Mouse (Mus musculus) forebrain, postnatal 0 days (tissue): ENCODE data around the gene Cpe. TPM values are rescaled to one million over a fixed set of nuclear protein-coding genes. Genes with fewer than 3 reads are reported as not detected.

Experiments used
- ATAC-seq: fragments of 200-750 bp; cut with Nextera tagmentation; 2 replicates; pipeline ENCODE4 v1.8.0; 2017; ENCODE audit warnings: mild to moderate bottlenecking, moderate library complexity
- DNase-seq: peaks from one replicate; pipeline ENCODE4 v3.0.0-alpha.2; 2015
- H3K27ac ChIP-seq: fragments of 300-500 bp; sonication (generic); 2 replicates; pipeline ENCODE4 v1.5.1; 2014; ENCODE audit warnings: low read depth, mild to moderate bottlenecking, antibody characterized with exemption, low read length, moderate library complexity, mixed read lengths
- H3K27me3 ChIP-seq: fragments of 300-500 bp; sonication (generic); 2 replicates; pipeline ENCODE4 v1.6.1; 2014; ENCODE audit warnings: mild to moderate bottlenecking, low read length, mixed read lengths; ENCODE audit not compliant: insufficient read depth
- H3K36me3 ChIP-seq: fragments of 300-500 bp; sonication (generic); 2 replicates; pipeline ENCODE4 v1.6.1; 2014; ENCODE audit warnings: mild to moderate bottlenecking, moderate library complexity; ENCODE audit not compliant: insufficient read depth
- H3K4me1 ChIP-seq: fragments of 300-500 bp; sonication (generic); 2 replicates; pipeline ENCODE4 v1.6.1; 2014; ENCODE audit warnings: antibody characterized with exemption; ENCODE audit not compliant: insufficient read depth
- H3K4me2 ChIP-seq: fragments of 300-500 bp; sonication (generic); 2 replicates; pipeline ENCODE4 v1.6.1; 2014; ENCODE audit warnings: low read depth, mild to moderate bottlenecking, moderate library complexity
- H3K4me3 ChIP-seq: fragments of 300-500 bp; sonication (generic); 2 replicates; pipeline ENCODE4 v1.5.1; 2014; ENCODE audit warnings: low read depth, low read length, mixed read lengths
- H3K9ac ChIP-seq: fragments of 300-500 bp; sonication (generic); 2 replicates; pipeline ENCODE4 v1.6.1; 2014; ENCODE audit warnings: mild to moderate bottlenecking
- H3K9me3 ChIP-seq: fragments of 300-500 bp; sonication (generic); 2 replicates; pipeline ENCODE4 v1.6.1; 2016; ENCODE audit warnings: low read length
- CTCF ChIP-seq: sonication (generic); IDR thresholded peaks from 2 replicates; pipeline ENCODE4 v1.5.1; 2016; ENCODE audit warnings: antibody characterized with exemption, control low read depth, low read depth
- WGBS: fragments of 180-500 bp; shearing (Covaris S2); extraction: QIAGEN DNeasy Blood & Tissue Kit; methylation state at CpG from one replicate; pipeline ENCODE4 v1.1.7; 2014; 5-methylcytosine and 5-hydroxymethylcytosine counted together
- polyA plus RNA-seq: library from polyadenylated mRNA; unstranded; fragments of >200 nt; fragmentation: Nextera tagmentation; extraction: Ambion mirVana; gene quantifications from 2 replicates; pipeline ENCODE4 v1.2.1, GENCODE M21; 2015
- total RNA-seq: library from RNA; depleted of rRNA; stranded (reverse); fragments of >200 nt; gene quantifications from 2 replicates; pipeline ENCODE4 v1.2.3, GENCODE M21; 2014

The Cpe gene
- total and polyA plus RNA-seq, 2 experiments from 2014 or later, result 627 to 1,102 TPM

DNA sequence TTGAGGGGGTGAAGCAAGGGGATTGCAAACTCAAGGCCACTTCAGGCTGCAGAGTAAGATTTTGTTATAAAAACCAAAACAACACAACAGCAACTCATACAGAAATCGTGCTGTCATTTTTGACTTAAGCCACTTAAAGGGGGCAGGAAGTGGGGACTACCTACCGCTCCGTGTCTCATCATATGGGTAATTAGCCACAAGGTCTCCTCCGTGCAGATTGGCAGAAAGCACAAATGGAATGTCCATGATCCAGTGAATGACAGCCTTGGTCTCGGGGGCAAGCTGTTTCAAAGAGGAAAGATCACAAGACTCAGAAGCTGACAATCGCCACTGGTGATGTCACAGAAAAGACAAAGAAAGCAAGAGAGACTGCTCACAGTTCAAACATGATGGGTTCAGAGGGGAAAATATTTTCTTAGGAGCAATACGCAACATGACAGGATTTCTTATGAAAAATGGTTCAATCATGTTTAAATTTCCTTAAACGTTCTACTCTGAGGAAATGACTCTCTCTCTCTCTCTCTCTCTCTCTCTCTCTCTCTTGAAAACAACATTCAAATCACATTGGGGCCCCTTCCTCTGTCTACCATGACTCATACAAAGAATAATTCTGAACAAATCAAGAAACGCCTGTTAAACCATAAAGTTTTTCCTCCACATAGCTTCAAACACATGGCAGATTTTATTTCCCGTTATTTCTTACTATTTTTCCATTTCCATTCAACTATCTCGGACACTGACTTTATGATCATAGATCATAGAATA, 81.5 kb downstream of the Cpe start:
- 67% methylated on average over 11 of the region's 11 CpGs for WGBS
- H3K27me3 ChIP-seq, result no peaks in the 10 kb centered on the region
- no peaks in the 10 kb centered on the region for H3K9me3 ChIP-seq
- no peaks in the 10 kb centered on the region for H3K4me1 ChIP-seq
- no peak for TF ChIP-seq CTCF
- H3K36me3 ChIP-seq, result peaks cover 28% of the 10 kb centered on the region
- ATAC-seq (no peak), DNase-seq (no peak)
- no peak overlapping the region for H3K4me2 ChIP-seq
- H3K9ac ChIP-seq, result no peak overlapping the region
- H3K27ac ChIP-seq, result no peak overlapping the region
- no peak overlapping the region for H3K4me3 ChIP-seq

- peaks cover 37% of the 10 kb centered on the region for H3K36me3 ChIP-seq
These were observed 83.9 kb downstream of the Cpe start for GRCm38 (mm10) chr8:64608931-64609330.

DNA sequence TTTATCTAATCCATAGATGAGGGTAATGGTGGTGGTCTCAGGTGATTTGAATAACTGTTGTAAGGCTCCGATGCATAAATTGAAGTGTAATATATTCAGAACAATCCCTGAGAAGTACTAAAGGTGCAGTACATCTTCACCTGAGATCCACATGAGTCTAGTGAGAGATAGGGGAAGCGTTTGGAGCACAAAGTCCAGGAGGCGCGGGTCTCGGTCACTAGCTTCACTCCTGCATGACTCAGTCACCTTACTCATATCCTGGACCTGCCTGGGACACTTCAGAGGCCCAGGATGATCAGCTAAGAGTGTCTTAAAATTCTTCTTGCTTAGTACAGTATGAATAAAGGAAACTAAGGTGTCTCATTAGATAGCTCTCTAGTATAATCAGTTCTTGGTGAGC, 86.8 kb downstream of the Cpe start:
- Histone ChIP-seq H3K9me3 (no peaks in the 10 kb centered on the region), H3K9ac (no peak overlapping the region), H3K4me1 (no peaks in the 10 kb centered on the region), H3K27me3 (no peaks in the 10 kb centered on the region), H3K27ac (no peak overlapping the region), H3K4me2 (no peak overlapping the region), H3K4me3 (no peak overlapping the region), H3K36me3 (peaks cover 43% of the 10 kb centered on the region)
- ATAC-seq, result no peak
- WGBS, result 99% methylated on average over 5 of the region's 5 CpGs
- no peak for DNase-seq
- no peak for TF ChIP-seq CTCF

More at GRCm38 (mm10) chr8:64608931-64609330, 83.9 kb downstream of the Cpe start:
- Histone ChIP-seq H3K4me2 (no peak overlapping the region), H3K27me3 (no peaks in the 10 kb centered on the region), H3K9me3 (no peaks in the 10 kb centered on the region), H3K9ac (no peak overlapping the region), H3K27ac (no peak overlapping the region), H3K4me1 (no peaks in the 10 kb centered on the region), H3K4me3 (no peak overlapping the region)
- 0 out of 2 replicates have a peak, but pooled peaks have one; percentile 11 for TF ChIP-seq CTCF
- 88% methylated on average over 16 of the region's 16 CpGs for WGBS
- DNase-seq (no peak), ATAC-seq (no peak)

DNA sequence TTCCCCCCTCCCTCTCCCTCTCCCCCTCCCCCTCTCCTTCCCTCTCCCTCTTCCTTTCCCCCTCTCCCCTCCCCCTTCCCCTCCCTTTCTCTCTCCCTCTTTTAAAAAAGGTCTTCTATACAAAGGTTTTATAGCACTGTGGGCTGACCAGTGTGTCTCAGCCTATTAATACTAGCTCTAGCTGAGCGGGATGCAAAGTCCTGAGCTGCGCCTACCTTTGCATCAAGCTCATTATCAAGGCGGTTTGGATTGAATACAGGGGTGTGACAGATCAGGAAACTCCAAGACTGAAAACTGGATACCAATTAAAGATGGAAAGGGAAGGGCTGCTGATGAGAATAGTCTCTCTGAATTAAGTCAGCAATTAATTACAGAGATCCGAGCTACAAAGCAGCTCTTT, 94.6 kb downstream of the Cpe start:
- Histone ChIP-seq H3K9ac (no peak overlapping the region), H3K4me1 (no peaks in the 10 kb centered on the region), H3K9me3 (no peaks in the 10 kb centered on the region), H3K36me3 (peaks cover 33% of the 10 kb centered on the region), H3K4me3 (no peak overlapping the region), H3K4me2 (no peak overlapping the region), H3K27me3 (no peaks in the 10 kb centered on the region), H3K27ac (no peak overlapping the region)
- no peak for ATAC-seq
- no peak for DNase-seq
- WGBS, result 29% methylated on average over 4 of the region's 4 CpGs
- TF ChIP-seq CTCF, result no peak

DNA sequence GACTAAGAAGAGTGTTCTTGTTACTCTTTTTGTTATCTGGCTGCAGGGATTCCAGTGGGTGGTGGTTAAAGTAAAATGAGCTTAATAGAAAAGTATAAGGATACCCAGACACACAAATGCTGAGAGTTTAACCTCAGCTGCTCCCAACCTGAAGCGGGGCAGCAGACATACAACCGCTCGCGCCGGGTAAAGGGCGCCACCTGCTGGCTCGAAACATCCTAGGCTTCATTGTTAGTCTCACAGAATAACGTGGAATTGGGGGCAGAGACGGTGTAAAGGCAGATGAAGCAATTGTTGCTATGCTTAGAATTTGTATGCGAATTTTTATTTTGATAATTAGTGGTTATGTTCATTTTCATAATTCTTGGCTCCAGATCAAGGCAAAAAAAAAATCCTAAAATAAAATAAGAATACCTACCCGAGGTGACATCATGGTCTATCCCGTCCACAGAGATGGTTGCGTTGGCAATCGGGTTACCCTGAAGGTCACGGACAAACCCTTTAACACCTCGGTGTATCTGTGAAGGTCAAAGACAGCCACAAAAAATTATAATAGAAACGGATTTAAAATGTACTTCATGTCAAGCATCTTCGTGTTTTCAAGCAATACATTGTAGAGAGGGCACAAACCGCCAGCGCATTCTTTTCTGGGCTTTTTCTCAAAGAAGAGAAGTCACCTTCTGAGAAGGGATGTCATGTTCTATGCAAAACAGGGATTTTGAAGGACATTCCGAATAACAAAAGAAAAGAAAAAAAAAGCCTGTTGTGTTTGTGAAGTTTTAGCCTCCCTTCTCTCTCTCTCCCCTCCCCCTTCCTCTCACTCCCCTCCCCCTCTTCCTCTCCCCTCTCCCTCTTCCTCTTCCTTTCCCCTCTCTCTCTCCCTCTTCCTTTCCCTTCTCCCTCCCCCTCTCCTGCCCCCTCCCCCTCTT, 95.5 kb downstream of the Cpe start:
- H3K36me3 ChIP-seq, result peaks cover 30% of the 10 kb centered on the region
- H3K9ac ChIP-seq, result no peak overlapping the region
- no peaks in the 10 kb centered on the region for H3K9me3 ChIP-seq
- 46% methylated on average over 21 of the region's 21 CpGs for WGBS
- ATAC-seq, result peak; percentile 87
- H3K4me1 ChIP-seq, result no peaks in the 10 kb centered on the region
- TF ChIP-seq CTCF, result peak; percentile 81
- no peak overlapping the region for H3K27ac ChIP-seq
- H3K4me2 ChIP-seq, result no peak overlapping the region
- H3K27me3 ChIP-seq, result no peaks in the 10 kb centered on the region
- DNase-seq, result peak; percentile 66
- no peak overlapping the region for H3K4me3 ChIP-seq

GRCm38 (mm10) chr8:64596396-64596795, 96.5 kb downstream of the Cpe start:
- no peaks in the 10 kb centered on the region for H3K27me3 ChIP-seq
- WGBS, result 81% methylated on average over 4 of the region's 4 CpGs
- TF ChIP-seq CTCF, result no peak
- no peak overlapping the region for H3K27ac ChIP-seq
- no peaks in the 10 kb centered on the region for H3K9me3 ChIP-seq
- no peak overlapping the region for H3K4me3 ChIP-seq
- DNase-seq (no peak), ATAC-seq (no peak)
- H3K4me1 ChIP-seq, result no peaks in the 10 kb centered on the region
- no peak overlapping the region for H3K4me2 ChIP-seq
- no peak overlapping the region for H3K9ac ChIP-seq
- H3K36me3 ChIP-seq, result peaks cover 30% of the 10 kb centered on the region

DNA sequence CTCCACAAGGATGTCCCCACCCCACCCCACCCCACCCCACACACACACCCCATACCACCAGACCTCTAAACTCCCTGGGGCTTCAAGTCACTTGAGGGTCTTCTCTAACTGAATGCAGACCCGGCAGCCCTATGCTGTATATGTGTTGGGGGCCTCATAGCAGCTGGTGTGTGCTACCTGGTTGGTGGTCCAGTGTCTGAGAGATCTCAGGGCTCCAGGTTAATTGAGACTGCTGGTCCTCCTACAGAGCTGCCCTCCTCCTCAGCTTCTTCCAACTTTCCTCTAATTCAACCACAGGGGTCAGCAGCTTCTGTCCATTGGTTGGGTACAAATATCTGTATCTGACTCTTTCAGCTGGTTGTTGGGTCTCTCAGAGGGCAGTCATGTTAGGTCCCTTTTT, 102.4 kb downstream of the Cpe start:
- Histone ChIP-seq H3K4me3 (no peak overlapping the region), H3K9ac (no peak overlapping the region), H3K27me3 (no peaks in the 10 kb centered on the region), H3K36me3 (peaks cover 17% of the 10 kb centered on the region), H3K4me2 (no peak overlapping the region), H3K27ac (no peak overlapping the region), H3K4me1 (no peaks in the 10 kb centered on the region), H3K9me3 (no peaks in the 10 kb centered on the region)
- ATAC-seq (no peak), DNase-seq (no peak)
- WGBS, result 100% methylated on average over 1 of the region's 1 CpGs
- TF ChIP-seq CTCF, result no peak
